Mouse (Mus musculus): Measurements from ENCODE around the gene Zfp715. TPM values are rescaled to one million over a fixed set of nuclear protein-coding genes. Genes with fewer than 3 reads are reported as not detected.

Zfp715 gene
- polyA plus RNA-seq (2014; fragmentation: Nextera tagmentation; extraction: Ambion mirVana) = 14.0 and 15.5 TPM in 2 replicates

- no peaks in the 10 kb centered on the region for H3K9me3 ChIP-seq (ENCODE audit: control insufficient read depth, low read depth, low read length)
- peak within 1 kb of the TSS; percentile 69 for H3K9ac ChIP-seq (replicated peaks; ENCODE audit: low read depth, low read length)
- peak within 1 kb of the TSS; percentile 76 for H3K4me2 ChIP-seq (replicated peaks; ENCODE audit: low read depth, low read length)
- 0 out of 2 replicates have a peak, but pooled peaks cover 3% of the 10 kb centered on the region for H3K4me1 ChIP-seq (ENCODE audit: control insufficient read depth, insufficient read depth, low read length)
- H3K27me3 ChIP-seq (ENCODE audit: control insufficient read depth, insufficient read depth, low read length) = no peaks in the 10 kb centered on the region
- H3K27ac ChIP-seq (ENCODE audit: low read length) = peak within 1 kb of the TSS; percentile 82
- peak within 1 kb of the TSS; percentile 88 for H3K4me3 ChIP-seq (ENCODE audit: low read depth, low read length)
- ATAC-seq (ENCODE audit: insufficient number of reproducible peaks, insufficient read depth, low FRiP score, low read depth) = peak; percentile 93
- under 1% methylated on average over 33 of the region's 33 CpGs for WGBS
- H3K36me3 ChIP-seq (ENCODE audit: control insufficient read depth, insufficient read depth, low read length) = no peaks in the 10 kb centered on the region
Measured at GRCm38 (mm10) chr7:43313013-43313428, at the start of gene Zfp715. Zfp715 (minus strand) TSS chr7:43313294.

GRCm38 (mm10) chr7:43362021-43362420, 48.9 kb upstream of the Zfp715 start:
- Histone ChIP-seq H3K27ac (ENCODE audit: low read length) (no peak overlapping the region), H3K27me3 (ENCODE audit: control insufficient read depth, insufficient read depth, low read length) (no peaks in the 10 kb centered on the region), H3K4me1 (ENCODE audit: control insufficient read depth, insufficient read depth, low read length) (no peaks in the 10 kb centered on the region), H3K4me2 (replicated peaks; ENCODE audit: low read depth, low read length) (no peak overlapping the region), H3K9me3 (ENCODE audit: control insufficient read depth, low read depth, low read length) (no peaks in the 10 kb centered on the region), H3K9ac (replicated peaks; ENCODE audit: low read depth, low read length) (no peak overlapping the region), H3K4me3 (ENCODE audit: low read depth, low read length) (no peak overlapping the region), H3K36me3 (ENCODE audit: control insufficient read depth, insufficient read depth, low read length) (no peaks in the 10 kb centered on the region)
- no peak for ATAC-seq (ENCODE audit: insufficient number of reproducible peaks, insufficient read depth, low FRiP score, low read depth)
- WGBS = 79% methylated on average over 4 of the region's 4 CpGs

GRCm38 (mm10) chr7:43361442-43361841, 48.3 kb upstream of the Zfp715 start:
- Histone ChIP-seq H3K4me1 (ENCODE audit: control insufficient read depth, insufficient read depth, low read length) (no peaks in the 10 kb centered on the region), H3K27ac (ENCODE audit: low read length) (no peak overlapping the region), H3K9me3 (ENCODE audit: control insufficient read depth, low read depth, low read length) (no peaks in the 10 kb centered on the region), H3K36me3 (ENCODE audit: control insufficient read depth, insufficient read depth, low read length) (no peaks in the 10 kb centered on the region), H3K4me2 (replicated peaks; ENCODE audit: low read depth, low read length) (no peak overlapping the region), H3K27me3 (ENCODE audit: control insufficient read depth, insufficient read depth, low read length) (no peaks in the 10 kb centered on the region), H3K9ac (replicated peaks; ENCODE audit: low read depth, low read length) (no peak overlapping the region), H3K4me3 (ENCODE audit: low read depth, low read length) (no peak overlapping the region)
- ATAC-seq (ENCODE audit: insufficient number of reproducible peaks, insufficient read depth, low FRiP score, low read depth) = no peak
- WGBS = 89% methylated on average over 1 of the region's 1 CpGs

GRCm38 (mm10) chr7:43358556-43358955, 45.5 kb upstream of the Zfp715 start:
- no peak overlapping the region for H3K9ac ChIP-seq (replicated peaks; ENCODE audit: low read depth, low read length)
- H3K9me3 ChIP-seq (ENCODE audit: control insufficient read depth, low read depth, low read length) = no peaks in the 10 kb centered on the region
- H3K27me3 ChIP-seq (ENCODE audit: control insufficient read depth, insufficient read depth, low read length) = no peaks in the 10 kb centered on the region
- H3K4me1 ChIP-seq (ENCODE audit: control insufficient read depth, insufficient read depth, low read length) = no peaks in the 10 kb centered on the region
- H3K27ac ChIP-seq (ENCODE audit: low read length) = no peak overlapping the region
- H3K36me3 ChIP-seq (ENCODE audit: control insufficient read depth, insufficient read depth, low read length) = no peaks in the 10 kb centered on the region
- H3K4me2 ChIP-seq (replicated peaks; ENCODE audit: low read depth, low read length) = no peak overlapping the region
- no peak for ATAC-seq (ENCODE audit: insufficient number of reproducible peaks, insufficient read depth, low FRiP score, low read depth)
- whole genome bisulfite sequencing = 92% methylated on average over 3 of the region's 3 CpGs
- no peak overlapping the region for H3K4me3 ChIP-seq (ENCODE audit: low read depth, low read length)

- H3K9me3 ChIP-seq (ENCODE audit: control insufficient read depth, low read depth, low read length) = no peaks in the 10 kb centered on the region
- H3K4me2 ChIP-seq (replicated peaks; ENCODE audit: low read depth, low read length) = no peak overlapping the region
- H3K27me3 ChIP-seq (ENCODE audit: control insufficient read depth, insufficient read depth, low read length) = no peaks in the 10 kb centered on the region
- no peaks in the 10 kb centered on the region for H3K4me1 ChIP-seq (ENCODE audit: control insufficient read depth, insufficient read depth, low read length)
- no peak overlapping the region for H3K4me3 ChIP-seq (ENCODE audit: low read depth, low read length)
- no peaks in the 10 kb centered on the region for H3K36me3 ChIP-seq (ENCODE audit: control insufficient read depth, insufficient read depth, low read length)
- no peak overlapping the region for H3K27ac ChIP-seq (ENCODE audit: low read length)
- no peak overlapping the region for H3K9ac ChIP-seq (replicated peaks; ENCODE audit: low read depth, low read length)
- ATAC-seq (ENCODE audit: insufficient number of reproducible peaks, insufficient read depth, low FRiP score, low read depth) = peak; percentile 53; the same call in 1 of the 2 replicates
- 13% methylated on average over 12 of the region's 12 CpGs for WGBS
Measured at GRCm38 (mm10) chr7:43354893-43355835, 42.1 kb upstream of the Zfp715 start.

- ATAC-seq (ENCODE audit: insufficient number of reproducible peaks, insufficient read depth, low FRiP score, low read depth) = no peak
- Histone ChIP-seq H3K36me3 (ENCODE audit: control insufficient read depth, insufficient read depth, low read length) (no peaks in the 10 kb centered on the region), H3K4me1 (ENCODE audit: control insufficient read depth, insufficient read depth, low read length) (no peaks in the 10 kb centered on the region), H3K4me3 (ENCODE audit: low read depth, low read length) (no peak overlapping the region), H3K9me3 (ENCODE audit: control insufficient read depth, low read depth, low read length) (no peaks in the 10 kb centered on the region), H3K27me3 (ENCODE audit: control insufficient read depth, insufficient read depth, low read length) (no peaks in the 10 kb centered on the region), H3K4me2 (replicated peaks; ENCODE audit: low read depth, low read length) (no peak overlapping the region), H3K9ac (replicated peaks; ENCODE audit: low read depth, low read length) (no peak overlapping the region), H3K27ac (ENCODE audit: low read length) (no peak overlapping the region)
- 78% methylated on average over 4 of the region's 4 CpGs for WGBS
Measured at GRCm38 (mm10) chr7:43353758-43354157, 40.7 kb upstream of the Zfp715 start.

GRCm38 (mm10) chr7:43353118-43353517, 40.0 kb upstream of the Zfp715 start:
- H3K4me2 ChIP-seq (replicated peaks; ENCODE audit: low read depth, low read length) = no peak overlapping the region
- no peaks in the 10 kb centered on the region for H3K36me3 ChIP-seq (ENCODE audit: control insufficient read depth, insufficient read depth, low read length)
- H3K9me3 ChIP-seq (ENCODE audit: control insufficient read depth, low read depth, low read length) = no peaks in the 10 kb centered on the region
- H3K27ac ChIP-seq (ENCODE audit: low read length) = no peak overlapping the region
- H3K9ac ChIP-seq (replicated peaks; ENCODE audit: low read depth, low read length) = no peak overlapping the region
- 73% methylated on average over 4 of the region's 4 CpGs for WGBS
- ATAC-seq (ENCODE audit: insufficient number of reproducible peaks, insufficient read depth, low FRiP score, low read depth) = no peak
- H3K27me3 ChIP-seq (ENCODE audit: control insufficient read depth, insufficient read depth, low read length) = no peaks in the 10 kb centered on the region
- H3K4me3 ChIP-seq (ENCODE audit: low read depth, low read length) = no peak overlapping the region
- H3K4me1 ChIP-seq (ENCODE audit: control insufficient read depth, insufficient read depth, low read length) = no peaks in the 10 kb centered on the region

GRCm38 (mm10) chr7:43351154-43351553, 38.1 kb upstream of the Zfp715 start, which contains the start of gene Siglecf:
Siglecf (plus strand) TSS chr7:43351341.
- 46% methylated on average over 3 of the region's 3 CpGs for WGBS
- no peaks in the 10 kb centered on the region for H3K4me1 ChIP-seq (ENCODE audit: control insufficient read depth, insufficient read depth, low read length)
- ATAC-seq (ENCODE audit: insufficient number of reproducible peaks, insufficient read depth, low FRiP score, low read depth) = no peak
- no peak within 1 kb of the TSS for H3K4me2 ChIP-seq (replicated peaks; ENCODE audit: low read depth, low read length)
- no peak within 1 kb of the TSS for H3K9ac ChIP-seq (replicated peaks; ENCODE audit: low read depth, low read length)
- H3K27ac ChIP-seq (ENCODE audit: low read length) = no peak within 1 kb of the TSS
- no peaks in the 10 kb centered on the region for H3K36me3 ChIP-seq (ENCODE audit: control insufficient read depth, insufficient read depth, low read length)
- no peaks in the 10 kb centered on the region for H3K27me3 ChIP-seq (ENCODE audit: control insufficient read depth, insufficient read depth, low read length)
- no peak within 1 kb of the TSS for H3K4me3 ChIP-seq (ENCODE audit: low read depth, low read length)
- no peaks in the 10 kb centered on the region for H3K9me3 ChIP-seq (ENCODE audit: control insufficient read depth, low read depth, low read length)
